Mouse (Mus musculus): Measurements from ENCODE around the gene Tomm34. TPM values are rescaled to one million over a fixed set of nuclear protein-coding genes. Genes with fewer than 3 reads are reported as not detected.

Gene Tomm34
- polyA plus RNA-seq, 1 experiment from 2014 or later = 51.6 TPM

DNA sequence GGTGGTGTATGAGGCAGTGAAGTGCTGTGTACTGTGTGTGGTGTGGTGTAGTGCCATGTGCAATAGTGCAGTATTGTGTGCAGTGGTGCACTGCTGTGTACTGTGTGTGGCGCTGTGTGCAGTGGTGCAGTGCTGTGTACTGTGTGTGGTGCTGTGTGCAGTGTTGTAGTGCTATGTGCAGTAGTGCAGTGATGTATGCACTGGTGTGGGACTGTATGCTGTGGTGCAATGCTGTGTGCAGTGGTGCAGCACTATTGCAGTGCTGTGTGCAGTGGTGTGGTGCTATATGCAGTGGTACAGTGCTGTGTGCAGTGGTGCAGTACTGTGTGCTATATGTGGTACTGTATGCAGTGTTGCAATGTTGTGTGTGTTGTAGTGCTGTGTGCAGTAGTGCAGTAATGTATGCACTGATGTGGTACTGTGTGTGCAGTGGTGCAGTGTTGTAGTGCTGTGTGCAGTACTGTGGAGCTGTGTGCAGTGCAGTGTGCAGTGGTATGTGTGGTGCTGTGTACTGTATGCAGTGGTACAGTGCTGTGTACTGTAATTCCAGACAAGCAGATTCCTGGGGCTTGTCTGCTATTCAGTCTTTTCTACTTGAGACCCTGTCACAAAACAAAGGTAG is 32.5 kb downstream of the Tomm34 start:
- H3K4me3 ChIP-seq (ENCODE audit: low read length) = no peak overlapping the region
- no peaks in the 10 kb centered on the region for H3K27me3 ChIP-seq (ENCODE audit: control insufficient read depth, insufficient read depth, low read length)
- no peaks in the 10 kb centered on the region for H3K9me3 ChIP-seq (replicated peaks; ENCODE audit: control insufficient read depth, low read length)
- 91% methylated on average over 1 of the region's 1 CpGs for WGBS
- no peak overlapping the region for H3K9ac ChIP-seq (ENCODE audit: low read length)
- H3K36me3 ChIP-seq (ENCODE audit: control insufficient read depth, insufficient read depth) = no peaks in the 10 kb centered on the region
- H3K4me2 ChIP-seq (ENCODE audit: low read depth, low read length) = no peak overlapping the region
- H3K4me1 ChIP-seq (ENCODE audit: control insufficient read depth, insufficient read depth, low read length) = peaks cover 4% of the 10 kb centered on the region; the same call in 1 of the 2 replicates
- no peak overlapping the region for H3K27ac ChIP-seq (ENCODE audit: low read length)
- ATAC-seq (replicated peaks; ENCODE audit: extremely low read depth, insufficient read depth, low FRiP score) = no peak

DNA sequence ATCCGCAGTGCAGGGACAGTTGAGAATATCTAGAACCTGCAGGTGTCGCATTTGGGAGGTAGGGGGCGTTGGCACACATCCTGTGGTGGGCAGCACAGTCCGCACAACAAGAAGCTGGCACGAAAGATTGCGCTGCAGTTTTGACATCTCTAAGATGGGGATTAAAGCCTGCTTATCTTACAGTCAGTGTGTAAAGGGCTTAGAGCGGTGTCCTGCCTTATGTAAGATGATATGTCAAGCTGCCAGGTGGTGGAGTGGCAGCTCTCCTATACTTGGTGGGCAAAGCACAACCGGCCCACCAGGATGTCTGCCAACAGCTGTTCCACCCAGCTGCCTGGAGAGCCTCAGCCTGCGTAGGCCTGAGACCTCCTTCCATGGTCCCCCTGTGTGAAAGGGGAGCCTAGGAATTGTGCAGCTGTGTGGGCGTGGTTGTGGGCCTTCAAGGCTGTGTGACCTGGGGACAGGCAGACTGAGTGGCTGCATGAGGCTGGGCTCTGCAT is 34.4 kb downstream of the Tomm34 start:
- no peak overlapping the region for H3K27ac ChIP-seq (ENCODE audit: low read length)
- no peak overlapping the region for H3K4me2 ChIP-seq (ENCODE audit: low read depth, low read length)
- H3K4me1 ChIP-seq (ENCODE audit: control insufficient read depth, insufficient read depth, low read length) = peaks cover 4% of the 10 kb centered on the region; the same call in 1 of the 2 replicates
- H3K9me3 ChIP-seq (replicated peaks; ENCODE audit: control insufficient read depth, low read length) = 0 out of 2 replicates have a peak, but pooled peaks cover 3% of the 10 kb centered on the region
- no peak overlapping the region for H3K9ac ChIP-seq (ENCODE audit: low read length)
- H3K36me3 ChIP-seq (ENCODE audit: control insufficient read depth, insufficient read depth) = no peaks in the 10 kb centered on the region
- peak; percentile 81 for ATAC-seq (replicated peaks; ENCODE audit: extremely low read depth, insufficient read depth, low FRiP score)
- no peaks in the 10 kb centered on the region for H3K27me3 ChIP-seq (ENCODE audit: control insufficient read depth, insufficient read depth, low read length)
- WGBS = 23% methylated on average over 10 of the region's 10 CpGs
- no peak overlapping the region for H3K4me3 ChIP-seq (ENCODE audit: low read length)

DNA sequence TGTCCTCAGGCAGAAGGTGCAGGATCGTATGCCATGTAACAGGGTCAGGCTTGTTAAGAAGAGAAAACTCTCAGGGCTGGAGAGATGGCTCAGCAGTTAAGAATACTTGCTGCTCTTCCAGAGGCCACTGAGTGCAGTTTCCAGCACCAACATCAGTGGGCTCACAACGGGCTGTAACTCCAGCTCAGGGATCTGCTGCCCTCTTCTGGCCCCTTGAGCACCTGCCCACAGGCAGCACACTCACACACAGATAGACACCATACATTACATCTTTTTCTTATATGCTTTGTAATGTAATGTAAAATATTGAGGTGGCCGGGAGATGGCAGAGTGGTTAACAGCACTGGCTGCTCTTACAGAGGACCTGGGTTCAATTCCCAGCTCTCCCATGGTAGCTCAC is 38.0 kb downstream of the Tomm34 start:
- Histone ChIP-seq H3K27me3 (ENCODE audit: control insufficient read depth, insufficient read depth, low read length) (no peaks in the 10 kb centered on the region), H3K4me3 (ENCODE audit: low read length) (no peak overlapping the region), H3K9me3 (replicated peaks; ENCODE audit: control insufficient read depth, low read length) (0 out of 2 replicates have a peak, but pooled peaks cover 3% of the 10 kb centered on the region), H3K27ac (ENCODE audit: low read length) (no peak overlapping the region), H3K4me1 (ENCODE audit: control insufficient read depth, insufficient read depth, low read length) (peaks cover 4% of the 10 kb centered on the region; the same call in 1 of the 2 replicates), H3K4me2 (ENCODE audit: low read depth, low read length) (no peak overlapping the region), H3K36me3 (ENCODE audit: control insufficient read depth, insufficient read depth) (no peaks in the 10 kb centered on the region), H3K9ac (ENCODE audit: low read length) (no peak overlapping the region)
- 93% methylated on average over 3 of the region's 3 CpGs for WGBS
- no peak for ATAC-seq (replicated peaks; ENCODE audit: extremely low read depth, insufficient read depth, low FRiP score)

DNA sequence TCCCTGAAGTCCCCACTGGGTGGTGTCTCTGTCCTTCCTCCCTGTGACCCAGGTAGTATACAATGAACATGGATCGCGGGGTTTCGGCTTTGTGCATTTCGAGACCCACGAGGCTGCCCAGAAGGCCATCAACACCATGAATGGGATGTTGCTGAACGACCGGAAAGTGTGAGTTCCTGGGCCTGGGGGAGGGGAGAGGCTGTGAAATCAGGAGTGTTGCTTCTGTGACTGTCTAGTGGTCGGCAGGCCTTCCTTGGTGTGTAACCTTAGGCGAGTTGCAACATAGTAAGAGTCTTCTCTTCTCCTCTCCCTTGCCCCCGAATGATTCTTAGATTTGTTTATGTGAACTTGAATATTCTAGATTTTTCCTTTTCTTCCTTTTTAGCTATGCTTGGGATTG is 39.8 kb downstream of the Tomm34 start:
- Histone ChIP-seq H3K27me3 (ENCODE audit: control insufficient read depth, insufficient read depth, low read length) (no peaks in the 10 kb centered on the region), H3K9ac (ENCODE audit: low read length) (no peak overlapping the region), H3K4me3 (ENCODE audit: low read length) (no peak overlapping the region), H3K4me1 (ENCODE audit: control insufficient read depth, insufficient read depth, low read length) (peaks cover 6% of the 10 kb centered on the region), H3K27ac (ENCODE audit: low read length) (no peak overlapping the region), H3K9me3 (replicated peaks; ENCODE audit: control insufficient read depth, low read length) (0 out of 2 replicates have a peak, but pooled peaks cover 3% of the 10 kb centered on the region), H3K4me2 (ENCODE audit: low read depth, low read length) (no peak overlapping the region), H3K36me3 (ENCODE audit: control insufficient read depth, insufficient read depth) (no peaks in the 10 kb centered on the region)
- ATAC-seq (replicated peaks; ENCODE audit: extremely low read depth, insufficient read depth, low FRiP score) = no peak
- WGBS = 68% methylated on average over 10 of the region's 10 CpGs

DNA sequence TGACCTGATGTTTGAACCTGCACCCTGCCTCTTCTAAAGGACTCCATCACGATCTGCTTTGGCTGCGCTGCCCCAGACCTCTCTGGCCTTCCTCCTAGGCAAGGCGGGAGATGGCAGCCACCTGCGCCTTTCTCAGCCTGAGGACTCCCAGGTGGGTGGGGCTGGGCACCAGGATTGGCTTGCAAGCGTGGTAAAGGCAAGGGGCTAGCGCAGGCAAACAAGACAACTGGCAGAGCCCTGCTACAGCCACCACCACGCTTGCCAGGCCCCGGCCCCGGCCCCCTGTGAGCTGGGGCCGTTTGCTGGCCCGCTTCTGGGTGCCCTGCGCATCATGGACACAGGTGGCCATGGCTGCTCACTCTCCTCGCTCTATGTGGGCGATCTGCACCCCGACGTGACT is 45.8 kb downstream of the Tomm34 start, which contains the start of gene Pabpc1l:
Gene Pabpc1l, plus strand, starts transcription at position 301 of the 400 bp plus-strand sequence.
- Histone ChIP-seq H3K9ac (ENCODE audit: low read length) (no peak within 1 kb of the TSS), H3K27ac (ENCODE audit: low read length) (no peak within 1 kb of the TSS), H3K4me3 (ENCODE audit: low read length) (no peak within 1 kb of the TSS), H3K4me1 (ENCODE audit: control insufficient read depth, insufficient read depth, low read length) (peaks cover 6% of the 10 kb centered on the region), H3K9me3 (replicated peaks; ENCODE audit: control insufficient read depth, low read length) (no peaks in the 10 kb centered on the region), H3K36me3 (ENCODE audit: control insufficient read depth, insufficient read depth) (peaks cover under 1% of the 10 kb centered on the region; the same call in 1 of the 2 replicates), H3K4me2 (ENCODE audit: low read depth, low read length) (no peak within 1 kb of the TSS), H3K27me3 (ENCODE audit: control insufficient read depth, insufficient read depth, low read length) (no peaks in the 10 kb centered on the region)
- WGBS = 83% methylated on average over 16 of the region's 16 CpGs
- no peak for ATAC-seq (replicated peaks; ENCODE audit: extremely low read depth, insufficient read depth, low FRiP score)

DNA sequence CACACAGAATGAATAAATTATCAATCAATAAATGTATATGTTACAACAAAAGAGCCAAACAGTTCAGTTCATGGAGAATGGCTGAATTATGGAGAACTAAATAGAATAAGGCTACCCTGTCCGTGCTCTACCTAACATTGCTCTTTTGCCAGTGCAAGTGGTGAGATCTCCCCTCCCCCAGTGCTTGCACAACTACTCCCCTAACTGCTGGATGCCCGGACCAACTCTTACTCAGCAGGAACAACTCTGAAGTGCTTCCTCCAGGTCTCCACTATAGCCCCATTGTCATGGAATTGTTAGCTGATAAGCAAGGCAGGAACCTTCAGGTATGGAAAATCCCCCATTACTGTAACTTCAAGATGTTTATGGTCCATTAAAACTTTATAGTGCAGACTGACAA is 48.9 kb downstream of the Tomm34 start:
- H3K9me3 ChIP-seq (replicated peaks; ENCODE audit: control insufficient read depth, low read length) = no peaks in the 10 kb centered on the region
- no peak for ATAC-seq (replicated peaks; ENCODE audit: extremely low read depth, insufficient read depth, low FRiP score)
- H3K4me1 ChIP-seq (ENCODE audit: control insufficient read depth, insufficient read depth, low read length) = no peaks in the 10 kb centered on the region
- H3K4me3 ChIP-seq (ENCODE audit: low read length) = no peak overlapping the region
- peaks cover 14% of the 10 kb centered on the region; the same call in 1 of the 2 replicates for H3K36me3 ChIP-seq (ENCODE audit: control insufficient read depth, insufficient read depth)
- no peak overlapping the region for H3K27ac ChIP-seq (ENCODE audit: low read length)
- H3K9ac ChIP-seq (ENCODE audit: low read length) = no peak overlapping the region
- H3K27me3 ChIP-seq (ENCODE audit: control insufficient read depth, insufficient read depth, low read length) = no peaks in the 10 kb centered on the region
- H3K4me2 ChIP-seq (ENCODE audit: low read depth, low read length) = no peak overlapping the region
- WGBS = 50% methylated on average over 2 of the region's 2 CpGs

DNA sequence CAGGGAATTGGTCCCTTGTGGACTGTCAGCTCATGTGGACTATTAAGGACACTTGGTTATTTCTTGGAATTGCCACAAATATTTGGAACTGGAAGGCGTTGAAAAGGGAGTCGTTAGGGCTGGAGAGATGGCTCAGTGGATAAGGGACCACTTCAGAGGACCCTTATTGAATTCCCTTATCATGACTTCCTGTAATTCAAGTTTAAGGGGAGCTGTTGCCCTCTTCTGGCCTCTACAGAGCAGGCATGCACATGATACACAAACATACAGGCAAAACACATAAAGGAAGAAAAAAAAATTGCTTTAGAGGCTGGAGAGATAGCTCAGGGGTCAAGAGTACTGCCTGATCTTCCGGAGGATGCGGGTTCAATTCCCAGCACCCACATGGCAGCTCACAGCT is 51.0 kb downstream of the Tomm34 start:
- no peak overlapping the region for H3K4me3 ChIP-seq (ENCODE audit: low read length)
- no peak overlapping the region for H3K4me2 ChIP-seq (ENCODE audit: low read depth, low read length)
- WGBS = 62% methylated on average over 4 of the region's 4 CpGs
- no peaks in the 10 kb centered on the region for H3K9me3 ChIP-seq (replicated peaks; ENCODE audit: control insufficient read depth, low read length)
- H3K27ac ChIP-seq (ENCODE audit: low read length) = no peak overlapping the region
- no peak for ATAC-seq (replicated peaks; ENCODE audit: extremely low read depth, insufficient read depth, low FRiP score)
- no peak overlapping the region for H3K9ac ChIP-seq (ENCODE audit: low read length)
- no peaks in the 10 kb centered on the region for H3K27me3 ChIP-seq (ENCODE audit: control insufficient read depth, insufficient read depth, low read length)
- H3K36me3 ChIP-seq (ENCODE audit: control insufficient read depth, insufficient read depth) = peaks cover 32% of the 10 kb centered on the region
- H3K4me1 ChIP-seq (ENCODE audit: control insufficient read depth, insufficient read depth, low read length) = no peaks in the 10 kb centered on the region

DNA sequence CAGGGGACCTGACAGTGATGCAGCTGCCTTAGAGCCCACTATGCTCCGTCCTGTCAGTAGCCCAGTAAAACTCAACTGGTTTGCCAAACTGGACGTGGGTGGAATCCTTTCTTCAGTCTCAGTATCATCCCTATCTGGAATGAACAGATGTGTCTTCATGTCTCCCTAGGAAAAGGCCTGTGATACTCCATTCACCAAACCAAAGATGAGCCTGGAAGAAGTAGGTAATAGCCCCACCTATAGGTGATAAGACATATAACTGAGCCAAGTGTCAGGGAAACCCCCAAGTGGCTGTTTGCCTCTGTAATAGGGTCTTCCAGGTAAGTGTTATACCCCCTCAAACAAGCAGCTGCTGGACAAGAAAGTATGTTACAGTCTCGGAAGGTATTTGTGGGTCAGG is 52.1 kb downstream of the Tomm34 start:
- no peak for ATAC-seq (replicated peaks; ENCODE audit: extremely low read depth, insufficient read depth, low FRiP score)
- WGBS = 86% methylated on average over 3 of the region's 3 CpGs
- H3K27me3 ChIP-seq (ENCODE audit: control insufficient read depth, insufficient read depth, low read length) = no peaks in the 10 kb centered on the region
- no peak overlapping the region for H3K27ac ChIP-seq (ENCODE audit: low read length)
- H3K4me3 ChIP-seq (ENCODE audit: low read length) = no peak overlapping the region
- no peaks in the 10 kb centered on the region for H3K4me1 ChIP-seq (ENCODE audit: control insufficient read depth, insufficient read depth, low read length)
- no peak overlapping the region for H3K9ac ChIP-seq (ENCODE audit: low read length)
- H3K36me3 ChIP-seq (ENCODE audit: control insufficient read depth, insufficient read depth) = peaks cover 40% of the 10 kb centered on the region
- no peaks in the 10 kb centered on the region for H3K9me3 ChIP-seq (replicated peaks; ENCODE audit: control insufficient read depth, low read length)
- H3K4me2 ChIP-seq (ENCODE audit: low read depth, low read length) = no peak overlapping the region

DNA sequence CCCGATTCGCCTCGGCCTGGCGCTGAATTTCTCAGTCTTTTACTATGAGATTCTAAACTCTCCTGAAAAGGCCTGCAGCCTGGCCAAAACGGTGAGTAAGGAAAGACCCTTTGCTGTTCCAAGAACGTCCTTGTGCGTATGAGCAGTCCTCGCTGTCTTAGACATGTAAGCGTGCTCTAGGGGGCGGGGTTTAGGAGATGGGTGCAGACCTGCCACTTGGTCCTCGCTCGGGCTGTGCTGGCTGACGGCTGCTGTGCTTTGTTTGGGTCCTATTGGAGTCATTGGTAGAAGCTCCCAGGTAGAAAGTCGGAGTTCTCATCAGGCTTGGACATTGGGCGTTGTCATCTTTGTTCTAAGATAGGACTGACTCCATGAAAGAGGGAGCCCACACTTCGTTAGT is 55.7 kb downstream of the Tomm34 start:
- no peaks in the 10 kb centered on the region for H3K4me1 ChIP-seq (ENCODE audit: control insufficient read depth, insufficient read depth, low read length)
- no peaks in the 10 kb centered on the region for H3K9me3 ChIP-seq (replicated peaks; ENCODE audit: control insufficient read depth, low read length)
- H3K27ac ChIP-seq (ENCODE audit: low read length) = no peak overlapping the region
- ATAC-seq (replicated peaks; ENCODE audit: extremely low read depth, insufficient read depth, low FRiP score) = no peak
- H3K4me3 ChIP-seq (ENCODE audit: low read length) = no peak overlapping the region
- peaks cover 61% of the 10 kb centered on the region for H3K36me3 ChIP-seq (ENCODE audit: control insufficient read depth, insufficient read depth)
- 87% methylated on average over 16 of the region's 16 CpGs for WGBS
- no peak overlapping the region for H3K4me2 ChIP-seq (ENCODE audit: low read depth, low read length)
- no peak overlapping the region for H3K9ac ChIP-seq (ENCODE audit: low read length)
- H3K27me3 ChIP-seq (ENCODE audit: control insufficient read depth, insufficient read depth, low read length) = no peaks in the 10 kb centered on the region

Measured in heart, embryonic 16.5 days (tissue).